Mouse (Mus musculus) neutrophil, adult 83 days (primary cell): ENCODE measurements around the gene Syn2. TPM values are rescaled to one million over a fixed set of nuclear protein-coding genes. Genes with fewer than 3 reads are reported as not detected.

Experiments used
- total RNA-seq, 2 experiments: library from RNA; stranded (reverse); gene quantifications; one replicate each; pipeline ENCODE4 v1.2.4; 2023

The Syn2 gene
- not detected for total RNA-seq

DNA sequence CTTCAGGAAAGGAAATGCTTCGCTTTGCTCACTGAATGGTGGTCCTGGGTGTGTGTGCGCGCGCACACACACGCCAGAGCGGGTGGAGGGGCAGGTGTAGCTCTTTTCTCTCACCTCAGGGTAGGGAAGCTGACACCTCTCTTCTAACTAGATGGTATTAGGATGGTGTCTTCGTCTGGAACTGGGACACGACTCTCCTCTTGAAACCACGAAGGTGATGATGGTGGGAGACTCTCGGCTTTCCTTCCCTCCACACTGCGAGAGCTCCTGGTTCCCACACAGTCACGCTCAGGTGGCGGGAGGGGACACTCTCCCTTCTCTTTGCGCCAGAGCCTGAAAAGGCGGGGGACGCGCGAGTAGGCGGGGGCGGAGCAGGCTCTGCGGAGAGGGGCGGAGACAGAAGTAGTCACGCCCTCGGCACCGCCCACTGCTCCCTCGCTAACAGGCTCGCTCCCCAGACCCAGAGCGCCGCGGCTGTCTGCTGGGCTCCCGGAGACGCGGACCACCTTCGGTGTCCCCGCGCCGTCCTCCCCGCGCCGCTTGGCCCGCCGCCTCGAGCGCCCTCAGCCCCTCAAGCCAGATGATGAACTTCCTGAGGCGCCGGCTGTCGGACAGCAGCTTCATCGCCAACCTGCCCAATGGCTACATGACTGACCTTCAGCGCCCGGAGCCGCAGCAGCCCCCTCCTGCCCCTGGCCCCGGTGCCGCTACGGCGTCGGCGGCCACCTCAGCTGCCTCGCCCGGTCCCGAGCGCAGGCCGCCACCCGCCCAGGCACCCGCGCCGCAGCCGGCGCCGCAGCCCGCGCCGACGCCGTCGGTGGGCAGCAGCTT is at the start of gene Syn2:
Gene Syn2, plus strand, starts transcription at position 402 of the 831 bp plus-strand sequence.

DNA sequence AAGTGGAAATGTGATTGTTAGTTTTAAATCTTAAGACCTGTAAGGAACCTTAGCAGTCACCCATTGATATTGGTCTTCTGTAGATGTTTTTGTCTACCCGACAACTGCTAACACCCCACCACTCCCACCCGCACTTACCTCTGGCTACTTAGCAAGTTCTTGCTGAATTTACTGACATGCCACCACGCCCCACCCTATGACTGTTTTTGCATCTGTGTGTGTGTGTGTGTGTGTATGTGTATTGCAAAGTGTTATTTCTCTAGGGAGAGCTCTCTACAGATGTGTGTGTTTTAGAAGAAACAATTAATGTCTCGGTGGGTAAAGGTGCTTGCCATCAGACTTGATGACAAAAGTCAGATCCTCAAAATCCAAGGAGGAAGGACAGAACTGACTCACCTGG is 92.3 kb downstream of the Syn2 start, which contains the start of gene Gm17482:
Gene Gm17482, plus strand, starts transcription at position 301 of the 400 bp plus-strand sequence.

DNA sequence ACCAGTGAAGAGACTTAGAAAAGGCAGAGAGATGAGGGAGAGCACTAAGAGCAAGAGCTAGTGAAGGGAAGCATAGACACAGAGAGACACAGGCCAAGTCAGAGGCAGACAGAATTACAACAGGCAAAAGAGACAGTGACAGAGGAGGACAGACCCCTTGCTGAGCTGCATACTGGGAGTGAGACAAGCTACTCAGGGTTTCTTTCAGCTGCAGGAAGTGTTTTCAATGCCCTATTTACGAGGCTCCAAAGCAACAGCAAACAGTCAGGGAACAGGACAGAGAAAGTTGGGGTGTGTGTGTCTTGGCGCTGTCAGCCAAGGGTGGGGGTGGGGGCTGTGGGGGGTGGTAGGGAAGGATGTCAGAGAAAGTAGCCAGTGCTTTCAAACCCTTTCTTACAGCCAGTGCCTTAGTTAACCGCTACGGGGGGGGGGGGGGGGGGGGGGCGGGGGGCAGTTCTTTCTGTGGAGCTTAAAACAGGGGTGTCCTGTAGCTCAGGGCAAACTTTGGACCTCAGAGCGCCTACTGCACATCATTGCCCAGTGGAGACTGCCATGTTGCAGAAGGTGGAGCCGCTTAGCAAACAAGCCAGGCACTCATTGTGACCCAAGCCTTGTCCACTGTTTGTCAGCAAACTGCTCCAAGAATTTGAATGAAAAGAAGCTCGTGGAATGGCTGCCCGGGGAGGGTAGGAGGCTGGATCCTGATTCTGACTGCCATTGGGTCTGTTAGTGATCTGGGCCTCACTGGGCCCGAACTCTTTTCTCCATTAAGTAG is 117.6 kb downstream of the Syn2 start, which contains the start of gene Timp4:
Gene Timp4, minus strand, starts transcription at position 107 of the 775 bp plus-strand sequence.

Other genes with a start within 250 kb of the Syn2 start
- gene Vgll4, start 164.9 kb upstream of the Syn2 start, total RNA-seq, result 10 to 100 TPM; 34.8 to 37.8 TPM
- 1 to 10 TPM; 8.5 to 9.2 TPM for gene Tamm41, start 97.0 kb upstream of the Syn2 start, total RNA-seq
- not detected for gene Gm17482, start 92.4 kb downstream of the Syn2 start, total RNA-seq
- gene Timp4, start 117.3 kb downstream of the Syn2 start, total RNA-seq, result not detected
- gene Pparg, start 226.0 kb downstream of the Syn2 start, total RNA-seq, result 1 to 10 TPM; 1.7 to 2.7 TPM